Mouse (Mus musculus) layer of hippocampus, postnatal 10 days (tissue): ENCODE results near the gene Lamp1. TPM values are rescaled to one million over a fixed set of nuclear protein-coding genes. Genes with fewer than 3 reads are reported as not detected.

Experiments used
- DNase-seq, 2 experiments: peaks; one replicate each; pipeline ENCODE4 v3.0.0; 2021; ENCODE audit warnings: low spot score in 2 of 2
- total RNA-seq, 2 experiments: library from RNA; stranded (reverse); gene quantifications; 2 replicates each; pipeline ENCODE4 v1.2.3; 2021

The Lamp1 gene
- total RNA-seq, 2 experiments from 2014 or later, result 283 to 309 TPM

DNA sequence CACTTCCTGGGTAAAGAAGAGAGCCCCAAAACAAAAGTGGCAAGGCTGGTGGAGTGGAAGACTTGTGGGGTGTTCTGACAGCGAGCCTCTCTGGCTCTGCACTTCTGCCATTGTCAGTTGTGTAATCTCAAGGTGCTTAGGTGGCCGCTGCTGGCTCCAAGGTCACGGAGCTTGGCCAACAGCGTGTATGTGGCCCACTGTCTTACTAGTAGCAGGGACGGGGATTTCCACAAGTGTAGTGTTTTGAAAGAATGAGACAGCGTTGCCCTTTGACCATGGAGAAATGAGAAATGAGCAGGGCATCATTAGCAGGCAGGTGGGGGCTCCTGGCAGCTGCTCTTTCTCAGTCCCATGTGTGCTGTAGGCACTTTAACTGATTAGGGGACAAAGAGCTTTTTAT is 3.1 kb downstream of the Lamp1 start:
- no peak for DNase-seq

GRCm38 (mm10) chr8:13163563-13163962 is 4.6 kb downstream of the Lamp1 start:
- no peak for DNase-seq

GRCm38 (mm10) chr8:13164361-13164760 is 5.4 kb downstream of the Lamp1 start:
- DNase-seq, result no peak

DNA sequence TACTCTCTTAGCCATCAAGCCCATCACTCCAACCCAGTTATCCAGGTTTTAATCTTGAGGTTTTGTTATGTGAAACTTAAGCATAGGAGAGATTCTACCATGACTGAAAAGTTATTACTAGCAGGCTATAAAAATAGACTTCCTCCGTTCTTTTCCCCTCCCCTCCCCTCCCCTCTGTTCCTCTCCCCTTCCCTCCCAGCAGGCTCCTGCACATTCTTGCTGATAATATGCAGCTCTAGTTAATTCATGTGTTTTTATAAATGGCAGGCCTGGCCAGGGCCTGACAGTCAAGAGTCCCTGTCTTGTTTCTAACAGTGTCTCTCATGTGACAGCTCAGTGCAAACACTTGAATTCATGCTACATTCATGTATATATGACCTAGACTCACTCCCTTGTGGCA is 11.5 kb downstream of the Lamp1 start:
- DNase-seq, result no peak

DNA sequence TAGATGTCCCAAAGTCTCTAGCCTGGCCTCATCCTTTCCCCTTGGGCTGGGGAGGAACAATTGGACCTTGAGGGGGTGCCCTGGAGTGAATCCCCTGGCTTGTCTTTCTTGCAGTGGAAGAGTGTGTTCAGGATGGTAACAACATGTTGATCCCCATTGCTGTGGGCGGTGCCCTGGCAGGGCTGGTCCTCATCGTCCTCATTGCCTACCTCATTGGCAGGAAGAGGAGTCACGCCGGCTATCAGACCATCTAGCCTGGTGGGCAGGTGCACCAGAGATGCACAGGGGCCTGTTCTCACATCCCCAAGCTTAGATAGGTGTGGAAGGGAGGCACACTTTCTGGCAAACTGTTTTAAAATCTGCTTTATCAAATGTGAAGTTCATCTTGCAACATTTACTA is 15.3 kb downstream of the Lamp1 start:
- DNase-seq, result no peak

GRCm38 (mm10) chr8:13174811-13175210 is 15.8 kb downstream of the Lamp1 start:
- DNase-seq, result no peak

GRCm38 (mm10) chr8:13175650-13176049 is 16.7 kb downstream of the Lamp1 start:
- no peak for DNase-seq

GRCm38 (mm10) chr8:13177173-13177852 is 18.4 kb downstream of the Lamp1 start:
- DNase-seq, result no peak

GRCm38 (mm10) chr8:13178137-13178536 is 19.2 kb downstream of the Lamp1 start:
- DNase-seq, result no peak

- DNase-seq, result no peak
Observed at GRCm38 (mm10) chr8:13179482-13179881, 20.5 kb downstream of the Lamp1 start.

DNA sequence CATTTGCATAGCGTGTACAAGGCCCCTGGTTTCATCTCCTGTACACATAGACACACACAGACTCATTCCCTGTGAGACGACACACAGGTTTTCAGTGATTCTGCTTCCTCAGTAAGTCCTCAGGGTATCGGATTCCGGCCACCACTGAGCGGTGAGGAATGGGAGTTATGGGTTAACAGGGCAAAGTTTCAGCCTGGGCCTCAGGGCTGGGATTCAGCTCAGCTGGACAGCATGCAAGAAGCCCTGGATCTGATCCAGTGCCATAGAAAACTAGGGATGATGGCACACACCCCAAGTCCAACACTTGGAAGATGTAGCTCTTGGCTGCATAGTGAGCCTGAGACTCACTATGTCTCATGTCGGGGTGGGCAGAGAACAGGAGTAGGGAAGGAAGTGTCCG is 21.0 kb downstream of the Lamp1 start:
- DNase-seq, result peak in 1 of 2 experiments; percentile 26

- no peak for DNase-seq
Observed at GRCm38 (mm10) chr8:13180408-13180807, 21.4 kb downstream of the Lamp1 start.

- DNase-seq, result no peak
Observed at GRCm38 (mm10) chr8:13180911-13181690, 22.1 kb downstream of the Lamp1 start.

DNA sequence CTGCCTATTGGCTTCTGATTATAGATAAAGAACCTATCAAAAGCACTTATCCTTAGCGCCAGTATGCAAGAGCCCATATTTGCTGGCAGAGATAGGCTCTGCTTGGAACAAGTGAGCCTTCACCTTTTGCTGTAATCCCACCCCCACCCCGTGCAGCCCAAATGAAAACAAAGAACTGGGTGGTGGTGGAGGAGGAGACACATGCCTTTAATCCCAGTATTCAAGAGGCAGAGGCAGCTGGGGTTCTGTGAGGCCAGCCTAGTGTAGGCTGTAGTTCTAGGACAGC is 22.7 kb downstream of the Lamp1 start:
- no peak for DNase-seq

GRCm38 (mm10) chr8:13186819-13187218 is 27.9 kb downstream of the Lamp1 start:
- DNase-seq, result no peak

DNA sequence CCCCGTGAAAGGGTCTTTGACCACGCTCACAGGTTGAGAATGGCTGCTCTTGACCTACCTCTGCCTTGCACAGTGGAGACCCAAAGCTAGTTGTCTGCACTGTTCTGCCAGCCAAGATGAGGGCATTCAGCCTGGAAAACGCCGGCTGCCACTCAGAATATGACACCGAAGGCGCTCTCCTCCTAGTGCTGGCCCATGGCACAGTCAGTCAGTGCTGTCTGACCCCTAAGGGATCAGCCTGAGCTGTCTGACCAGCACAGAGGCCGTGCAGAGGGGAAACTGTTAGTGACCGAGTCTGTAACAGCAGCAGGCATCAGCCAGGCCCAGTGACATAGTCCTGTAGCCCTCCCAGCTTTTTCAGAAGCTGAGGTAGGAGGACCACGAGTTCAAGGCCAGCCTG is 28.3 kb downstream of the Lamp1 start:
- no peak for DNase-seq

- no peak for DNase-seq
Observed at GRCm38 (mm10) chr8:13187638-13188037, 28.7 kb downstream of the Lamp1 start.

DNA sequence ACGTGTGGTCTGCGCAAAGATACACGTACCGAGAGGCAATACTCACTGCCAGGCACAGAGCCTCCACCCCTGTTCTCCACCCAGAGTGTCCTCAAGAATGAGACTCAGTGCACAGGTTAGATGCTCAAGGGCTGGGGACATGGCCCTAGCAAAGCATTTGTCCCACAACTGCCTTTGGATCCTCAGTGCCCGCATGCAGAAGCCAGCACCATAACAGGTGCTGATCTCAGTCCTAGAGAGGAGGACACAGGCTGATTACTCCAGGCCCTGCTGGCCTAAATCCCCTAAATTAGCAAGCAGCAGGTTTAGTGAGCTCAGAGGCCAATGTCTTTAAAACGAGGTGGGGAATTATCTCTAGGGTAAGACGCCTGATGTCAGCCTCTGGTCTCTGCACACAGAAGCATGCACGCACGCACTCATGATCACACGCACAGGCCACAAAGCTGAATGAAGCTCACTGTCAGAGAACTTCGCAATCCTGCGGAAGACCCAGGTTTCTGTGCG is 29.1 kb downstream of the Lamp1 start:
- DNase-seq, result no peak

DNA sequence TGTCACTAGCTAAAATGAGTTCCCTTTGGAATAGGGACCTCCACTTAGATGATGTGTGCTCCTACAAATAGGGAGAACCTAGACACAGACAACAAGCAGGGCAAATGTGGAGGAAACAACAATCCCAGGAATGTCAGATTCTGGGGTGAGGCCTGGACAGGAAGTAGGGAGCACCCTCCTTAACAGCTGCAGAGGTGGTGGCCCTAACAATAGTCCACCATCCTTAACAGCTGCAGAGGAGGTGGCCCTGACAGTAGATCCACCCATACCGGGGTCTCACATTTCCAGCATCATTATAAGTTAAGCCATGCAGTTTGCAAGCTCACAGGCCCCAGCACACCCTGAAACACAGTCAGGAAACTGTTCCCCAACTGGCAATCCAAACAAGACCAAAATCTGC is 29.9 kb downstream of the Lamp1 start:
- DNase-seq, result no peak

DNA sequence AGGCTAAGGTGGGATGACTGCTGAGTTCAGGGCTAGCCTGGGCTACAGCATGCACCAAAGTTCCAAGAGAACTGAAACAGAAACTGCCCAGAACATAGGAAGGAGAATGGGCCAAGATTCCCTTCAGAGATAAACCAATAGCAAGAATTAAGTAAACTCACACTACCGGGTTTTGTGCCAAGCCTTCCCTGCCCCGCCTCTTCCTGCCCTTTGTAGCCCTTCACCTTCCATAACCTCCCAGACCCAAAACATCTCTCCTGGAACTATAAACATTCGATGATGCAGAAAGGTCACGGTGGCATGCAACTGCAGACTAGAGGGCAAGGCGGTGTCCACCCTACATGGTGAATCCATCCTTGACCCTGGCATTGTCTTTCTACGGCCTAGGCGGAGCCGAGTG is 31.3 kb downstream of the Lamp1 start:
- DNase-seq, result no peak

DNA sequence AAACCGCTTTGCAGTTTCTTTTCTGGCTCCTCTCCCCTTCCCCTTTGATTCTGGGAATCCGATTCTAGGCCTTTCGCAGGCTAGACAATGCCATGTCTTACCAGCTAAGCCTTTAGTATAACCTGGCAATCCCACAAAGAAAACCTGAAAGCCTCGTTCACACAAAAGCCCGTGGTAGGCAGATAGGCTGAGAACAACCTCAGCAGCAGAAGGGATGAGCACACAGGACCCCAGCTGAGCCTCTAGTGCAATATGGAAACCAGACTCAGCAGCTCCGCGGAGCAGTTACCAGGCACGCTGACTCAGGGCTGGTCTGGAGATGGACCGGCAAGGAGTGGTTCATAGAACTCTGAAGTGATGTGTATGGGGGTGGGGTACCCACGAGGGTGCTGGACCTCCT is 35.9 kb downstream of the Lamp1 start:
- peak in 1 of 2 experiments; percentile 35 for DNase-seq

GRCm38 (mm10) chr8:13197493-13197892 is 38.5 kb downstream of the Lamp1 start:
- no peak for DNase-seq
